Mouse (Mus musculus) ES-E14 (cell line): ENCODE results near the gene Plac8. TPM values are rescaled to one million over a fixed set of nuclear protein-coding genes. Genes with fewer than 3 reads are reported as not detected.

ENCODE experiments used
- DNase-seq: peaks from one replicate; pipeline ENCODE4 v3.0.0-alpha.2; 2013; ENCODE audit warnings: low read depth, low spot score
- H3K27ac ChIP-seq: 2 replicates; pipeline ENCODE4 v1.5.1; 2012; ENCODE audit warnings: low read depth, mild to moderate bottlenecking, low read length, moderate library complexity, mixed read lengths; ENCODE audit not compliant: poor library complexity, insufficient read depth, severe bottlenecking
- H3K36me3 ChIP-seq: 2 replicates; pipeline ENCODE4 v1.6.1; 2012; ENCODE audit warnings: mild to moderate bottlenecking, low read length, moderate library complexity, mixed read lengths; ENCODE audit not compliant: control insufficient read depth, poor library complexity, insufficient read depth, severe bottlenecking
- H3K4me1 ChIP-seq, 2 experiments: fragments of 150-350 bp in 1 of 2; sonication (generic) in 1 of 2; 2 replicates each; pipeline ENCODE4 v1.6.1; 2012; ENCODE audit warnings: low read length in 2 of 2, mild to moderate bottlenecking in 1 of 2, mixed read lengths in 1 of 2; ENCODE audit not compliant: control insufficient read depth in 2 of 2, insufficient read depth in 2 of 2, poor library complexity in 1 of 2
- H3K4me3 ChIP-seq, 2 experiments: fragments of 150-350 bp in 1 of 2; sonication (generic) in 1 of 2; 2 replicates each; pipeline ENCODE4 v1.5.1; 2012; ENCODE audit warnings: low read length in 2 of 2, low read depth in 1 of 2, mild to moderate bottlenecking in 1 of 2, mixed read lengths in 1 of 2; ENCODE audit not compliant: insufficient read depth in 1 of 2, poor library complexity in 1 of 2, severe bottlenecking in 1 of 2
- H3K9ac ChIP-seq: 2 replicates; pipeline ENCODE4 v1.6.1; 2012; ENCODE audit warnings: low read depth, mild to moderate bottlenecking, low read length, mixed read lengths; ENCODE audit not compliant: poor library complexity, insufficient read depth, severe bottlenecking
- H3K9me3 ChIP-seq: fragments of 150-350 bp; sonication (generic); 2 replicates; pipeline ENCODE4 v1.6.1; 2012; ENCODE audit warnings: low read depth, mild to moderate bottlenecking, low read length; ENCODE audit not compliant: control insufficient read depth, insufficient read depth
- CHD2 ChIP-seq: IDR thresholded peaks from 2 replicates; pipeline ENCODE4 v1.6.1; 2014; ENCODE audit warnings: mild to moderate bottlenecking, low read depth, low read length, inconsistent platforms
- HCFC1 ChIP-seq: IDR thresholded peaks from 2 replicates; pipeline ENCODE4 v1.6.1; 2012; ENCODE audit warnings: low read length, inconsistent platforms, borderline replicate concordance; ENCODE audit not compliant: insufficient read depth
- MAFK ChIP-seq: IDR thresholded peaks from 2 replicates; pipeline ENCODE4 v1.6.1; 2014; ENCODE audit warnings: mild to moderate bottlenecking, low read depth, low read length, inconsistent platforms; ENCODE audit not compliant: insufficient read depth
- ZC3H11A ChIP-seq: IDR thresholded peaks from 2 replicates; pipeline ENCODE4 v1.6.1; 2012; ENCODE audit warnings: low read depth, mild to moderate bottlenecking, inconsistent platforms, low read length, borderline replicate concordance
- ZNF384 ChIP-seq: IDR thresholded peaks from 2 replicates; pipeline ENCODE4 v1.6.1; 2012; ENCODE audit warnings: low read depth, low read length, inconsistent platforms
- in situ Hi-C, 2 experiments: fragments of 600-800 bp; cut with MboI; formaldehyde crosslinking; loops; one replicate each; pipeline ENCODE4 v1.15.1; 2025; ENCODE audit warnings: low sequenced_read_pairs in 2 of 2, inconsistent platforms in 1 of 2; ENCODE audit not compliant: unreplicated experiment in 2 of 2
- total RNA-seq: library from RNA; depleted of rRNA; stranded (reverse); fragments of 300-350 nt; gene quantifications from 2 replicates; pipeline ENCODE4 v1.2.3, GENCODE M21; 2012

The Plac8 gene
- total RNA-seq, 1 experiment = 28.1 TPM

DNA sequence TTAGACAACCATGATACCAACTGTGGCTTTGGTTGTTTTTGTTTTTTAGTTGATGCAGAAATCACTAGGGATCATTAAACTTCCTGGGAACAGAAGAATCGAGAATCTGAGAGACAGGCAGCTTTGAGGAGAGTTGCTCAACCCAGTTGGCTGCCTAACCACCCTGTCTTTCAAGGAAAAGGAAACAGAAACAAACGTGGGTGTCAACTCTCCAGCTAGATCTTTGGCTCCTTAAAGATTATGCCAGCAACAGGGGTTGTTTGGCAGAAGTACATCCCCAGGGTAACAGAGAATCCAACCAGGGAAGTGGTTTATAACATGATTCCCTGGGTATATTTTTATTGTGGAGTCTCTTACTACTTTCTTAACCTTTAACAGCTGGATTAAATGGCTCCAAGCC is 15.6 kb upstream of the Plac8 start:
- Histone ChIP-seq H3K9ac (no peak overlapping the region), H3K36me3 (no peaks in the 10 kb centered on the region)
- in situ Hi-C loops = no loop called here

DNA sequence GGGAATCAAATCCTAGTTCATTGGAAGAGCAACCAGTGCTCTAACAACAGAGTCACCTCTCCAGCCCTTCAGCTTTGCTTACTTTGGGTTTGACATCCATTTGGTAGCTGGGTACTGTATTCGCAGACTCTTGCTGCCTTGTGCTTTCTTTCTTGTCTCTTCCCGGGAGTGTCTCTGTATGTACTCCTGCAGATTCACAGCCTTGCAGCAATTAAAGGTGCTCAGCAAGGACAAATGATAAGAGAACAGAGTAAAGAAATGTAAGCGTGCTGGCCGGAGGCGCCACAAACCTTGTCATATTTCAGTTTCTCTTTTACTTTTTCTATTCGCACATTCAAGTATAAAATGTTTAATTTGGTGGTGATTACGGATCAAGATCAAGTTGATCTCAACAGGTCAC is 15.1 kb upstream of the Plac8 start:
- no peak for DNase-seq
- no peak overlapping the region for H3K4me3 ChIP-seq
- no peaks in the 10 kb centered on the region for H3K36me3 ChIP-seq
- no peaks in the 10 kb centered on the region for H3K4me1 ChIP-seq
- in situ Hi-C loops = no loop called here
- H3K9ac ChIP-seq = no peak overlapping the region
- H3K9me3 ChIP-seq = no peaks in the 10 kb centered on the region
- no peak overlapping the region for H3K27ac ChIP-seq
- TF ChIP-seq CHD2 = no peak
- no peak for TF ChIP-seq MAFK
- TF ChIP-seq HCFC1 = no peak
- TF ChIP-seq ZNF384 = no peak
- TF ChIP-seq ZC3H11A = no peak

More for the DNA sequence above, 15.6 kb upstream of the Plac8 start:
- no peak overlapping the region for H3K27ac ChIP-seq
- no peak overlapping the region for H3K4me3 ChIP-seq
- no peaks in the 10 kb centered on the region for H3K9me3 ChIP-seq
- no peak for DNase-seq
- no peaks in the 10 kb centered on the region for H3K4me1 ChIP-seq
- TF ChIP-seq MAFK (no peak), ZC3H11A (no peak), ZNF384 (no peak), HCFC1 (no peak), CHD2 (no peak)

DNA sequence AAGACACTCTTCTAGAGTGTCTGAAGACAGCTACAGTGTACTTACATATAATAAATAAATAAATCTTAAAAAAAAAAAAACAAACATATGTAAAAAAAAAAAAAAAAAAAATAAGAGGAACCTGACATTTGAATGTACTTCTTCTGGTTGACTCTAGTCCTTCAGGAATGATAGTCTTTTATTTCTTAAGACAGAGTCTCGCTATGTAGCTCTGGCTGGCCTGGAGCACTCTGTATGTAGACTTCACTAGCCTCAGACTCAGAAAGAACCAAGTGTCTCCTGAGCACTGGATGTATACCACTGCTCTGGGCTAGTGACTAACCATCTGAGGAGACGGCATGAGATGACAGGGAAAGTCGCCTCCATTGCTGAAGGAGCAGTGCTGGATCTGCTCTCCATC is 13.6 kb upstream of the Plac8 start:
- no peak overlapping the region for H3K9ac ChIP-seq
- no peak overlapping the region for H3K27ac ChIP-seq
- no peaks in the 10 kb centered on the region for H3K36me3 ChIP-seq
- in situ Hi-C loops = no loop called here
- TF ChIP-seq ZNF384 = no peak
- no peak for TF ChIP-seq MAFK
- TF ChIP-seq HCFC1 = no peak
- no peak for TF ChIP-seq ZC3H11A
- no peak for TF ChIP-seq CHD2
- H3K9me3 ChIP-seq = no peaks in the 10 kb centered on the region
- no peak overlapping the region for H3K4me3 ChIP-seq
- H3K4me1 ChIP-seq = no peaks in the 10 kb centered on the region
- DNase-seq = no peak

DNA sequence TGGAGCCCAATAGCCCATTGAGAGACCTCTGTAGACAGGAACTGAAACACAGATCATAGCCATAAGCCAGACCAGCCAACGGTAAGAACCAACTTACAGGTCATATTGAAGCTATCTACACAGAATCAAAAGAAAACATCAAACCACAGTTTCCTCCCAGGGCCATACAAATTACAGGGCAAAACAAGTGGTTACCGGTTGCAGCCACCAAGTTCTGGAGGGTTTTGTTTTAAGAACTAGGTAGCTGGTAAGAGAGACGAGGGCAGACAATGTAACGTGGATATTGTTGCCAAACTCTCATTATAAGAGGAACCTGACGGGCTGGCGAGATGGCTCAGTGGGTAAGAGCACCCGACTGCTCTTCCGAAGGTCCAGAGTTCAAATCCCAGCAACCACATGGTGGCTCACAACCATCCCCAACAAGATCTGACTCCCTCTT is 13.2 kb upstream of the Plac8 start:
- Histone ChIP-seq H3K4me1 (no peaks in the 10 kb centered on the region), H3K4me3 (no peak overlapping the region), H3K9me3 (no peaks in the 10 kb centered on the region), H3K9ac (no peak overlapping the region), H3K27ac (no peak overlapping the region), H3K36me3 (no peaks in the 10 kb centered on the region)
- no peak for DNase-seq
- TF ChIP-seq CHD2 (no peak), MAFK (no peak), ZC3H11A (no peak), HCFC1 (no peak), ZNF384 (no peak)
- in situ Hi-C loops = no loop called here

DNA sequence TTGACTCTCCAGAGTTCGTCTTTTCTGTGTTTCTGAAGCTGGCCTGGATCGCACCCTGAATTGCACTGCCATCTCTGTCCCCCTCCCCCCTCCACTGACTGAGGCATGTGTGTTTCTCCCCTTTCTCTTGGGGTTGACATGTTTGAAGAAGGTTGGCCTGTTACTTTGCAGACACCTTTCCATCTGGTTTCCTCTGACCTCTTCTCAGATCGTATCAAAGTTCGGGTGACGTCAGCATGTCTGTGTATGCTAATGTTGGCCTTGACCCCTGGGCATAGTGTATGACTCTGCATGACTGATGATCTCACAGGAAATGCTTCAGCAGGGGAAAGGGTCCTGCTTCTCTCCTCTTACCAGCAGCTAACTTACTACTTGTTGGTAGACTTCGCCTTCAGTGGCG is 11.0 kb upstream of the Plac8 start:
- no peak for DNase-seq
- Histone ChIP-seq H3K36me3 (no peaks in the 10 kb centered on the region), H3K4me3 (no peak overlapping the region), H3K27ac (no peak overlapping the region), H3K4me1 (no peaks in the 10 kb centered on the region), H3K9ac (no peak overlapping the region), H3K9me3 (no peaks in the 10 kb centered on the region)
- TF ChIP-seq ZNF384 (no peak), MAFK (no peak), ZC3H11A (no peak), HCFC1 (no peak), CHD2 (no peak)
- in situ Hi-C loops = no loop called here
